Mouse (Mus musculus) heart, postnatal 0 days (tissue): ENCODE measurements at regions not wholly inside any gene's neighbourhood (a gene's known extent, or its start where the extent isn't known, plus 50 kb on each side); places are given as distances from the start of the nearest gene placed in this dataset.

ENCODE experiments used
- ATAC-seq: fragments of 200-750 bp; cut with Nextera tagmentation; 2 replicates; pipeline ENCODE4 v1.8.0; 2017; ENCODE audit warnings: low read depth, moderate number of reproducible peaks, moderate library complexity; ENCODE audit not compliant: insufficient read depth
- DNase-seq: peaks from one replicate; pipeline ENCODE4 v3.0.0-alpha.2; 2016; ENCODE audit warnings: low spot score
- H3K27ac ChIP-seq: fragments of 300-500 bp; sonication (generic); 2 replicates; pipeline ENCODE4 v1.5.1; 2014; ENCODE audit warnings: low read depth, mild to moderate bottlenecking
- H3K27me3 ChIP-seq: fragments of 300-500 bp; sonication (generic); 2 replicates; pipeline ENCODE4 v1.6.1; 2014; ENCODE audit warnings: low read length, mixed read lengths; ENCODE audit not compliant: control insufficient read depth, insufficient read depth
- H3K36me3 ChIP-seq: fragments of 300-500 bp; sonication (generic); replicated peaks from 2 replicates; pipeline ENCODE4 v1.6.1; 2014; ENCODE audit warnings: low read length, mixed read lengths; ENCODE audit not compliant: control insufficient read depth, insufficient read depth
- H3K4me1 ChIP-seq: fragments of 300-500 bp; sonication (generic); 2 replicates; pipeline ENCODE4 v1.6.1; 2014; ENCODE audit warnings: antibody characterized with exemption; ENCODE audit not compliant: control insufficient read depth, insufficient read depth
- H3K4me2 ChIP-seq: fragments of 300-500 bp; sonication (generic); 2 replicates; pipeline ENCODE4 v1.6.1; 2014; ENCODE audit warnings: low read depth, mild to moderate bottlenecking, low read length, moderate library complexity
- H3K4me3 ChIP-seq: fragments of 300-500 bp; sonication (generic); 2 replicates; pipeline ENCODE4 v1.5.1; 2014; ENCODE audit warnings: low read depth, low read length
- H3K9ac ChIP-seq: fragments of 300-500 bp; sonication (generic); replicated peaks from 2 replicates; pipeline ENCODE4 v1.6.1; 2014; ENCODE audit warnings: low read depth, low read length, mixed read lengths
- H3K9me3 ChIP-seq: fragments of 300-500 bp; sonication (generic); replicated peaks from 2 replicates; pipeline ENCODE4 v1.6.1; 2016; ENCODE audit warnings: low read length; ENCODE audit not compliant: control insufficient read depth
- CTCF ChIP-seq: IDR thresholded peaks from 2 replicates; pipeline ENCODE4 v1.5.1; 2016; ENCODE audit warnings: antibody characterized with exemption, control low read depth, low read depth
- EP300 ChIP-seq: IDR thresholded peaks from 2 replicates; pipeline ENCODE4 v1.6.1; 2016; ENCODE audit warnings: antibody characterized with exemption, low read depth
- WGBS: fragments of 180-500 bp; shearing (Covaris S2); extraction: QIAGEN DNeasy Blood & Tissue Kit; methylation state at CpG from one replicate; pipeline ENCODE4 v1.1.7; 2014; 5-methylcytosine and 5-hydroxymethylcytosine counted together

- TF ChIP-seq EP300 (no peak), CTCF (no peak)
- 87% methylated on average over 7 of the region's 7 CpGs for WGBS
- H3K9me3 ChIP-seq: no peaks in the 10 kb centered on the region
- H3K9ac ChIP-seq: no peak overlapping the region
- peaks cover 18% of the 10 kb centered on the region for H3K4me1 ChIP-seq
- H3K36me3 ChIP-seq: no peaks in the 10 kb centered on the region
- H3K4me2 ChIP-seq: no peak overlapping the region
- no peak overlapping the region for H3K27ac ChIP-seq
- H3K4me3 ChIP-seq: no peak overlapping the region
- ATAC-seq (no peak), DNase-seq (no peak)
- H3K27me3 ChIP-seq: no peaks in the 10 kb centered on the region
Observed at GRCm38 (mm10) chr10:21687484-21687883, 94.5 kb downstream of the 1700020N01Rik start.

GRCm38 (mm10) chr10:21688513-21688912, 95.6 kb downstream of the 1700020N01Rik start:
- no peak overlapping the region for H3K9ac ChIP-seq
- ATAC-seq: no peak
- 83% methylated on average over 7 of the region's 7 CpGs for WGBS

DNA sequence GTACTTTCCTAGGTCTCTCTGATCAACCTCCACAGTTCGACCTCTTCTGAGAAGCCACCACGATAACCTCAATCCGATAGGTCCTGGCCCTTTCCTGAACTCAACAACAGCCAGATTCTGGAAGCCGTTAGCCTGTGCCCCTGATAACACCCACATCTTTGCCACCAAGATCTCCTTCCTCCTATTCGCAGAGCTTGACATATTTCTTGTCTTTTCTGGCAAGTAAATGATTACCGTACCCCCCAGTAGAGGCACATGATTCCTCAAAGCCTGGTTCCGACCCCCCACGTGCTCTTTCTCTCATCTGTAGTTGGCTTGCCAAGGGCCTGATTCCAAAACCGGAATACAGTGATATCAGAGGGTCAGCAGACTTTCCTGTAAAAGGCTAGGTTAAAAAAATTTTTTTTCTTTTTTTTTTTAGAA, 96.9 kb downstream of the 1700020N01Rik start:
- no peak for DNase-seq
- ATAC-seq: no peak
- TF ChIP-seq CTCF: no peak
- no peak for TF ChIP-seq EP300
- H3K36me3 ChIP-seq: no peaks in the 10 kb centered on the region
- H3K9me3 ChIP-seq: no peaks in the 10 kb centered on the region
- no peak overlapping the region for H3K4me3 ChIP-seq
- H3K27ac ChIP-seq: no peak overlapping the region
- WGBS: 51% methylated on average over 9 of the region's 9 CpGs
- H3K4me1 ChIP-seq: peaks cover 14% of the 10 kb centered on the region
- H3K27me3 ChIP-seq: no peaks in the 10 kb centered on the region
- H3K4me2 ChIP-seq: no peak overlapping the region
- no peak overlapping the region for H3K9ac ChIP-seq

More at GRCm38 (mm10) chr10:21688513-21688912, 95.6 kb downstream of the 1700020N01Rik start:
- no peak for DNase-seq
- H3K9me3 ChIP-seq: no peaks in the 10 kb centered on the region
- H3K4me2 ChIP-seq: no peak overlapping the region
- H3K4me1 ChIP-seq: peaks cover 18% of the 10 kb centered on the region
- H3K27ac ChIP-seq: no peak overlapping the region
- no peak overlapping the region for H3K4me3 ChIP-seq
- H3K27me3 ChIP-seq: no peaks in the 10 kb centered on the region
- TF ChIP-seq EP300: no peak
- no peak for TF ChIP-seq CTCF
- H3K36me3 ChIP-seq: no peaks in the 10 kb centered on the region

- no peak overlapping the region for H3K4me2 ChIP-seq
- no peaks in the 10 kb centered on the region for H3K9me3 ChIP-seq
- WGBS: 38% methylated on average over 5 of the region's 5 CpGs
- no peaks in the 10 kb centered on the region for H3K4me1 ChIP-seq
- DNase-seq (no peak), ATAC-seq (no peak)
- H3K4me3 ChIP-seq: no peak overlapping the region
- no peaks in the 10 kb centered on the region for H3K27me3 ChIP-seq
- H3K9ac ChIP-seq: no peak overlapping the region
- no peaks in the 10 kb centered on the region for H3K36me3 ChIP-seq
- H3K27ac ChIP-seq: peak overlapping the region; percentile 30; the same call in 1 of the 2 replicates
- TF ChIP-seq CTCF (no peak), EP300 (no peak)
Observed at GRCm38 (mm10) chr10:21695185-21695584, 102.2 kb downstream of the 1700020N01Rik start.

GRCm38 (mm10) chr10:21696671-21697070, 103.7 kb downstream of the 1700020N01Rik start:
- Histone ChIP-seq H3K9ac (no peak overlapping the region), H3K4me1 (no peaks in the 10 kb centered on the region), H3K27ac (no peak overlapping the region), H3K27me3 (no peaks in the 10 kb centered on the region), H3K36me3 (no peaks in the 10 kb centered on the region), H3K4me2 (no peak overlapping the region), H3K9me3 (no peaks in the 10 kb centered on the region), H3K4me3 (no peak overlapping the region)
- no peak for TF ChIP-seq EP300
- TF ChIP-seq CTCF: no peak
- 82% methylated on average over 5 of the region's 5 CpGs for WGBS
- DNase-seq: no peak
- ATAC-seq: no peak

GRCm38 (mm10) chr10:21701580-21701979, 108.6 kb downstream of the 1700020N01Rik start:
- ATAC-seq (peak; percentile 68; the same call in 1 of the 2 replicates), DNase-seq (peak; percentile 19)
- Histone ChIP-seq H3K4me2 (no peak overlapping the region), H3K4me3 (no peak overlapping the region), H3K9me3 (no peaks in the 10 kb centered on the region), H3K4me1 (no peaks in the 10 kb centered on the region), H3K36me3 (no peaks in the 10 kb centered on the region), H3K27ac (peak overlapping the region; percentile 27; the same call in 1 of the 2 replicates), H3K27me3 (no peaks in the 10 kb centered on the region), H3K9ac (no peak overlapping the region)
- 37% methylated on average over 3 of the region's 3 CpGs for WGBS
- TF ChIP-seq EP300: peak; percentile 93
- no peak for TF ChIP-seq CTCF
